Mouse (Mus musculus) megakaryocyte, embryonic 14.5 days (primary cell): Measurements from ENCODE around the gene Shf. TPM values are rescaled to one million over a fixed set of nuclear protein-coding genes. Genes with fewer than 3 reads are reported as not detected.
"Not testable (repeated sequence)": the region's sequence is repeated elsewhere in the genome, so short reads cannot be mapped to it uniquely, and the experiment has no call there.

ENCODE experiments used
- H3K27me3 ChIP-seq: replicated peaks from 2 replicates; pipeline ENCODE3; 2012; ENCODE audit warnings: inconsistent platforms
- H3K36me3 ChIP-seq: replicated peaks from 2 replicates; pipeline ENCODE3; 2012; ENCODE audit warnings: low read length, inconsistent platforms, mixed read lengths
- H3K4me1 ChIP-seq: 2 replicates; pipeline ENCODE4 v1.6.1; 2012; ENCODE audit warnings: inconsistent platforms
- H3K4me3 ChIP-seq: replicated peaks from 2 replicates; pipeline ENCODE3; 2012; ENCODE audit warnings: moderate library complexity, mild to moderate bottlenecking, inconsistent platforms
- H3K9me3 ChIP-seq: 2 replicates; pipeline ENCODE4 v1.6.1; 2012; ENCODE audit warnings: inconsistent platforms
- FLI1 ChIP-seq: IDR thresholded peaks from 2 replicates; pipeline ENCODE4 v1.6.1; 2012; ENCODE audit warnings: low read length, inconsistent platforms, mixed read lengths
- GATA1 ChIP-seq: IDR thresholded peaks from 3 replicates; pipeline ENCODE4 v1.6.1; 2012; ENCODE audit warnings: mixed read lengths, low read length, inconsistent platforms, borderline replicate concordance
- polyA plus RNA-seq: library from polyadenylated mRNA; stranded (reverse); fragments of >175 nt; gene quantifications from 2 replicates; pipeline ENCODE4 v1.2.3, GENCODE M21; 2012; ENCODE audit warnings: low replicate concordance; ENCODE audit not compliant: insufficient read depth

Gene Shf
- 16.9 and 40.0 TPM in 2 replicates for polyA plus RNA-seq

- TF ChIP-seq FLI1 (no peak), GATA1 (no peak)
- Histone ChIP-seq H3K27me3 (peaks cover 4% of the 10 kb centered on the region), H3K36me3 (no peaks in the 10 kb centered on the region), H3K9me3 (no peaks in the 10 kb centered on the region), H3K4me1 (peaks cover 56% of the 10 kb centered on the region), H3K4me3 (peak within 1 kb of the TSS; percentile 95)
Observed at GRCm38 (mm10) chr2:122368995-122369739, at the start of gene Shf. TSS of gene Shf (minus strand) at chr2:122369162.

GRCm38 (mm10) chr2:122408928-122409327, 40.0 kb upstream of the Shf start:
- Histone ChIP-seq H3K9me3 (no peaks in the 10 kb centered on the region), H3K27me3 (no peaks in the 10 kb centered on the region), H3K4me3 (no peak overlapping the region), H3K4me1 (no peaks in the 10 kb centered on the region), H3K36me3 (no peaks in the 10 kb centered on the region)
- no peak for TF ChIP-seq GATA1
- no peak for TF ChIP-seq FLI1

GRCm38 (mm10) chr2:122407607-122408006, 38.6 kb upstream of the Shf start:
- no peaks in the 10 kb centered on the region for H3K27me3 ChIP-seq
- H3K9me3 ChIP-seq: no peaks in the 10 kb centered on the region
- no peaks in the 10 kb centered on the region for H3K4me1 ChIP-seq
- H3K4me3 ChIP-seq: no peak overlapping the region
- H3K36me3 ChIP-seq: no peaks in the 10 kb centered on the region
- TF ChIP-seq GATA1 (no peak), FLI1 (no peak)

GRCm38 (mm10) chr2:122396150-122396549, 27.2 kb upstream of the Shf start:
- Histone ChIP-seq H3K27me3 (peaks cover 2% of the 10 kb centered on the region), H3K4me1 (no peaks in the 10 kb centered on the region; the same call in 1 of the 2 replicates), H3K36me3 (no peaks in the 10 kb centered on the region), H3K9me3 (no peaks in the 10 kb centered on the region), H3K4me3 (no peak overlapping the region)
- TF ChIP-seq GATA1: no peak

- H3K9me3 ChIP-seq, H3K36me3 ChIP-seq, H3K4me3 ChIP-seq, H3K4me1 ChIP-seq, H3K27me3 ChIP-seq: not testable (repeated sequence)
Observed at GRCm38 (mm10) chr2:122387135-122387534, 18.2 kb upstream of the Shf start.

- Histone ChIP-seq H3K4me3 (no peak overlapping the region), H3K36me3 (no peaks in the 10 kb centered on the region), H3K27me3 (peaks cover 10% of the 10 kb centered on the region), H3K4me1 (peaks cover 9% of the 10 kb centered on the region), H3K9me3 (no peaks in the 10 kb centered on the region)
- no peak for TF ChIP-seq FLI1
Observed at GRCm38 (mm10) chr2:122385095-122385494, 16.1 kb upstream of the Shf start.

- Histone ChIP-seq H3K4me3 (no peak overlapping the region), H3K4me1 (peaks cover 20% of the 10 kb centered on the region), H3K36me3 (no peaks in the 10 kb centered on the region), H3K9me3 (no peaks in the 10 kb centered on the region), H3K27me3 (peaks cover 7% of the 10 kb centered on the region)
- TF ChIP-seq FLI1: no peak
- no peak for TF ChIP-seq GATA1
Observed at GRCm38 (mm10) chr2:122382121-122382520, 13.2 kb upstream of the Shf start.

- Histone ChIP-seq H3K9me3 (no peaks in the 10 kb centered on the region), H3K27me3 (peaks cover 7% of the 10 kb centered on the region), H3K36me3 (no peaks in the 10 kb centered on the region), H3K4me1 (peaks cover 20% of the 10 kb centered on the region), H3K4me3 (no peak overlapping the region)
- TF ChIP-seq GATA1 (no peak), FLI1 (no peak)
Observed at GRCm38 (mm10) chr2:122381329-122382103, 12.6 kb upstream of the Shf start.

GRCm38 (mm10) chr2:122380768-122381311, 11.9 kb upstream of the Shf start:
- H3K27me3 ChIP-seq: peaks cover 7% of the 10 kb centered on the region
- TF ChIP-seq GATA1 (no peak), FLI1 (no peak)
- no peaks in the 10 kb centered on the region for H3K36me3 ChIP-seq
- peak overlapping the region; percentile 65 for H3K4me3 ChIP-seq
- H3K4me1 ChIP-seq: peaks cover 26% of the 10 kb centered on the region
- H3K9me3 ChIP-seq: no peaks in the 10 kb centered on the region

- TF ChIP-seq GATA1 (no peak), FLI1 (no peak)
- Histone ChIP-seq H3K27me3 (peaks cover 5% of the 10 kb centered on the region), H3K9me3 (no peaks in the 10 kb centered on the region), H3K4me1 (peaks cover 33% of the 10 kb centered on the region), H3K4me3 (no peak overlapping the region), H3K36me3 (no peaks in the 10 kb centered on the region)
Observed at GRCm38 (mm10) chr2:122379292-122379650, 10.3 kb upstream of the Shf start.
